Mouse (Mus musculus): Measurements from ENCODE around the gene Asic1.

Asic1 gene

DNA sequence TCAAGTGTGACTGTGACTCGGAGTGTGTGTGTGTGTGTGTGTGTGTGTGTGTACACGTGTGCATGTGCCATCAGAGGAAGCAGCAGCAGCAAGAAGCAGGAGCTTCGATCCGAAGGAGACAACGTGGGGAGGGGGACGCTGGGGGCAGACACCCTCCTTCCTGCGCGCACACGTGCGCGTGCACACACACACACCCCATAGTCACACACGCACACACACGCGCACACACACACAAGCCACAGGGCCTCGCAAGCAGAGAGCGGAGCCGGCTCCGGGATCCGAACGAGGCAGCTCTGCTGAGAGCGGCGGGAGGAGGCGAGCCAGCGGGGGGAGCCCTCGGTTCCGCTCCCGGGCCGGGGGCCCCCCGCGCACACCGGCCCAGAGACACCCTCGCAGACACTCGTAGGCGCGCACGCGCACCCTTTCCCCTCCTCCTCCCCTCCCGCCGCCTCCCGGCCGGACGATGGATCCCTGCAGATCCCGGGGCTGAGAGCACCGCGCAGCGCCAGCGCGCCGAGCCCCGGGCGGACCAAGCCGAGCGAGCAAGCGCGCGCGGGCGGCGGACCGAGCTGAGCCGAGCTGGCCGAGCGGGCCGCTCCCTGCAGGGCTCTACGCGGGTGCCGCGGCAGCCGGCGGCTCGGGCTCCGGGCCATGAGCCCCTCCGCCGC lies at the start of gene Asic1:
Gene Asic1, plus strand, starts transcription at position 215 of the 668 bp plus-strand sequence.
- in situ Hi-C loops (cut with MboI; ENCODE audit: low pct_unique_long_range_greater_than_20kb in 1 of 2, low sequenced_read_pairs in 2 of 2, unreplicated experiment in 1 of 2) = loop anchor here in 1 of 2 experiments (5.0 kb wide), 1 partner anchor 173 kb away; no protein-coding TSS in a partner anchor

DNA sequence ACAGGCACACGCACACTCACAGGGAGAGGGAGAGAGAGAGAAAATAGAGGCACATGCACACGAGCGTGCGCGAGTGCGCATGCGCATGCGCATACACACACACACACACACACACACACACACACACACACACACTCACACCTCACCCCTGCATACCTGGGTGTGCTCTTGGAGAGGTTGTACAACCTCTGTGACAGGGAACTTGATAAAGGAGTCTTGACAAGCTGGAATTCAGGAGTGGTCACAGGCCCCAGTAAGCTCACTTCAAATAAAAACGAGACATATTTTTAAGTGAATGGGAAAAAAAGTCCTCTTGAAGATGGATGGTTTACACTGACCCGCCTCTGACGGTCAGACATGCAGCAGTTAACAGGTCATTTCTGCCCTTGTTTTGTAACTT lies 48.1 kb upstream of the Asic1 start:
- in situ Hi-C loops (cut with MboI; ENCODE audit: low pct_unique_long_range_greater_than_20kb in 1 of 2, low sequenced_read_pairs in 2 of 2, unreplicated experiment in 1 of 2) = no loop called here

DNA sequence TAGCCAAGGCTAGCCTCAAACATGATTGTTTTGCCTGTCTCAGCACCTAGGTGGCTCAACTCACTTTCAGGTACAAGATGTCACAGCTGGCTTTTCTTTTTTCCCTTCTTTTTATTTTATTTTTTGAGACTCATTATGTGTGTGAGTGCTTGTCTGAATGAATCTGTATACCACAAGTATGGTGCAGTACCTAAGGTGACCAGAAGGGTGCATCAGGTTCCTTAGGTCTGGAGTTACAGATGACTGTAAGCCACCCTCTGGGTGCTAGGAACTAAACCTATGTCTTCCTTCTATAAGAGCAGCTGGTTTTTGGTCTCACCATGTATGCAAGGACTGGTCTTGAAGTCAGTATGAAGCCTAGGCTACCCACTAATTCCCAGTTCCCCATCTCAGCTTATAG lies 38.5 kb upstream of the Asic1 start:
- in situ Hi-C loops (cut with MboI; ENCODE audit: low pct_unique_long_range_greater_than_20kb in 1 of 2, low sequenced_read_pairs in 2 of 2, unreplicated experiment in 1 of 2) = no loop called here

DNA sequence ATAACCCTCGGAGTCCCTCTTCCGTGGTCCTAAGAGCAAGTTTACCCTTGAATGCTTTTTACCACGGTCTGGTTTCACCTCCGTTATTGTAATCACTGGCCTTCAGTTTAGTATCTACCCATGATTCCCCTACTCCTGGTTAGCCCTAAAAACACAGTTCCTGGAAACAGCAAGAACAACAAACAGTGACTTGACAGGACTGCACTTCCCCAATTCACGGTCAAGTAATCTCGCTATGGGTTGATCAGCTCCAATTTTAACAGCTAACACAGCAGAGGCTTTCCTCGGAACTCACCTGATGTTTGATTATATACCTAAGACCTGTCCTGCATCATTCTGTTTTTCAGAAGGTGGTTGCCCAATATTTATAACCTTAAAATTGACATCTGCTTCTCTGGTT lies 35.5 kb upstream of the Asic1 start:
- in situ Hi-C loops (cut with MboI; ENCODE audit: low pct_unique_long_range_greater_than_20kb in 1 of 2, low sequenced_read_pairs in 2 of 2, unreplicated experiment in 1 of 2) = no loop called here

DNA sequence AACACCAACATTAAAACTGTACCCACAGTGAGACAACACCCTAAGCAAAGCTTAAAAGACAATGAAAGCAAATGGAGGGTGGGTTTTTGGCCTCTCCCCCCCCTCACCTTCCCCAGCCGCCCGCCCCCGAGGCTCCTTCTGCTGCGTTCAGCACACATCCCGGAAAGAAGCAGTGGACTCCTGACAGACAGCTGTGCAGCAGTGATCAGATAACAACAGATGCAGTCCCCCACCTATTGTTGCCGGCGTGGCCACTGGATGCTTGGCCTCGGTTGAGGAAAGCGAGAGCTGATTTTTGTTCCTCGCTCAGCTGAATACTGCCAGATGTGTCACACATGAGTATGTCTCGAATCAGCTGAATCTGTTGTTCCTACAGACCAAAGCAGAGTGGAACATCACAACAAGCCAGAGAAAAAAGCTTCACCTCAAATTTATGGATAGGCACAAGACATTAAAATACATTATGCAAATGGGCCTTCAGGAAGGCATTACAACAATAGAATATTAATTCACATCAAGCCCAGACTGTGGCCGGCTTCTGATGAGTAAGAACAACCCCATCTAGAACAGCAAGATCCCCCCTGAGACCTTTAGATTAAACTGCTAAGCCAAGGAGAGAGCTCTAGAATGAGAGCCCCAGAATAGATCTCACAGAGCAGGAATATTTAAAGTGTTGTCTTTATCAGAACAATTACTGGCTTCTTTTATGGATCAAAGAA lies 32.6 kb upstream of the Asic1 start:
- in situ Hi-C loops (cut with MboI; ENCODE audit: low pct_unique_long_range_greater_than_20kb in 1 of 2, low sequenced_read_pairs in 2 of 2, unreplicated experiment in 1 of 2) = no loop called here

DNA sequence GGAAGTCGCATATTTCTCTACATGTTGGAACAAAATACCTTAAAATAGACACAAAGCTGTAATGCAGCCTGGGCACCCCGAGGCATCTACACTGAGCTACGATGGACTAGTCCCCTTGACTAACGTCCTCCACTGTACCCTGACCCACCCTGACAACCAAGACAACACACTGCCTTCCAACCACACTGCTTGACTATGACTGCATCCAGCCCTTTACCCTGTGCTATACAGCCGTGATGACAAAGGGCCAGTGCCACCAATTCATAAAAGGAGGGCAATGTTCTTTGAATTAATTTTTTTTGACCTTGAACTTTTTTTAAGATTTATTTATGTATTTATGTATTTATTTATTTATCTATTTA lies 32.1 kb upstream of the Asic1 start:
- in situ Hi-C loops (cut with MboI; ENCODE audit: low pct_unique_long_range_greater_than_20kb in 1 of 2, low sequenced_read_pairs in 2 of 2, unreplicated experiment in 1 of 2) = no loop called here

DNA sequence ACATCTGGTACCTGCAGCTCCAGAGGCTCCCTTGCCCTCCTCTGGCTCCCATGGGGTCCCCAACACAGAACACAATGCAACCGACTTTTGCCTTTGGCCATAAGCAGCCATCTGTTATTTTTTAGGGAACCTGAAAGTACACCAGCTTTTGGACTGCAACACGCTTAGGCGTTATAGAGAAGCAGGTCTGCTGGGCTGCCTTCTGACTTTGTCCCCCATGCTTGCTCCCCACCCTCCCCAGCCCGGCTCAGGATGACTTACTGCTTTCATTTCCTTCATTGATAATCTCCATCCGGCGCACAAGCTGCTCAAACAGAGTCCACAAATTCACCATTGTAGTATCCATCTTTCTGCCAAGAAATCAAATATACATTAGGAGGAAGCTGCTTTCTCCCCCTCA lies 27.5 kb upstream of the Asic1 start:
- in situ Hi-C loops (cut with MboI; ENCODE audit: low pct_unique_long_range_greater_than_20kb in 1 of 2, low sequenced_read_pairs in 2 of 2, unreplicated experiment in 1 of 2) = no loop called here

DNA sequence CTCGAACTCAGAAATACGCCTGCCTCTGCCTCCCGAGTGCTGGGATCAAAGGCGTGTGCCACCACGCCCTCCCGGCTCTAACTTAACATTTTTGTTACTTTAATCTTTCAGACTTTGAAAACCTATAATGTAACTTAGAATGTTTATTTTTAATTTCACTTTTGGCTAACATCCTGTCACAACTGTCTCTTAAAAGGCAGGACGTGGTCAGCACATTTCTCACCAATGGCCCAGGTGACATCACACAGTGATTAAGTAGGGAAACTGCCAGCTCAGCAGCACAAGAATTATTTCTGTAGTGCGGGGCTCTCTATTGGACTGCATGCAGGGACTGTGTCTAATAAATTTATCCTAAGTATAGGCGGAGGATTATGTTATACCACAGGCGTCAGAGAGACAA lies 26.3 kb upstream of the Asic1 start:
- in situ Hi-C loops (cut with MboI; ENCODE audit: low pct_unique_long_range_greater_than_20kb in 1 of 2, low sequenced_read_pairs in 2 of 2, unreplicated experiment in 1 of 2) = no loop called here

DNA sequence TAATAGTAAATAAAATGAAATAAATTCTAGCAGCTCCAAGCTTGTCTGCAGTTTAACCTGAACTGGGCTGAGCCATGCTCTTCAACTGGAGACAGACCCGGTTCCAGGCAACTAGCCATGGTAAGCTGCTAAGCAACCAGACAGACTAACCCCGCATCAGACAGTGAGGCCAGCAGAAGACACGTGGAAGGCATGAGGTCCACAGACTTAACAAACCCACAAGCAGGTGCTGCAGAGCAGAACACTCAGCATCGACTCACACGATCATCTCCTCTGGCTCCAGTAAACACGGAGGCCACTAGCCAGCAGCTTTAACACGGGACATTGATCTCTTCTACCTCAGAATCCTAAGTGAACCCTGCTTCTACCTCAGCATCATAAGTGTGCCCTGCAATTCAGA lies 25.4 kb upstream of the Asic1 start:
- in situ Hi-C loops (cut with MboI; ENCODE audit: low pct_unique_long_range_greater_than_20kb in 1 of 2, low sequenced_read_pairs in 2 of 2, unreplicated experiment in 1 of 2) = no loop called here

DNA sequence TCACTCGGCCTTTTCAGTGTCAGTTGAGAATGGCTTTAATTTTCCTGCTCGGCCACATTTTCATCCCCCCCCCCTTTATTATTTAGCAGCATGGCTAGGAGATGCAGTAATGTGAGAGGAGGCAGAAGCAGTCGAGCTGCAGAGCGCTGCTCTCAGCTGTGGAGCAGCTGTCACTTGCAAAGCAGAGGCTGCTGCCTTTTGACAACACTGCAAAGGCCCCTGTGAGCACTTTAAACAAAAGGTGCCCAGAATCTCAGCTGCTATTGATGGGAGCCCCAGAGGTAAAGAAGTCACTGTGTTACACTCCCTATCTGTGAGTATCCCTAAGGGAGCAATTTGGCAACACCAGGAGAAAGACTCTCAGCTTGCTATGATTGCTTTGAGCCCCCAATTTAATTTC lies 21.8 kb upstream of the Asic1 start:
- in situ Hi-C loops (cut with MboI; ENCODE audit: low pct_unique_long_range_greater_than_20kb in 1 of 2, low sequenced_read_pairs in 2 of 2, unreplicated experiment in 1 of 2) = no loop called here

DNA sequence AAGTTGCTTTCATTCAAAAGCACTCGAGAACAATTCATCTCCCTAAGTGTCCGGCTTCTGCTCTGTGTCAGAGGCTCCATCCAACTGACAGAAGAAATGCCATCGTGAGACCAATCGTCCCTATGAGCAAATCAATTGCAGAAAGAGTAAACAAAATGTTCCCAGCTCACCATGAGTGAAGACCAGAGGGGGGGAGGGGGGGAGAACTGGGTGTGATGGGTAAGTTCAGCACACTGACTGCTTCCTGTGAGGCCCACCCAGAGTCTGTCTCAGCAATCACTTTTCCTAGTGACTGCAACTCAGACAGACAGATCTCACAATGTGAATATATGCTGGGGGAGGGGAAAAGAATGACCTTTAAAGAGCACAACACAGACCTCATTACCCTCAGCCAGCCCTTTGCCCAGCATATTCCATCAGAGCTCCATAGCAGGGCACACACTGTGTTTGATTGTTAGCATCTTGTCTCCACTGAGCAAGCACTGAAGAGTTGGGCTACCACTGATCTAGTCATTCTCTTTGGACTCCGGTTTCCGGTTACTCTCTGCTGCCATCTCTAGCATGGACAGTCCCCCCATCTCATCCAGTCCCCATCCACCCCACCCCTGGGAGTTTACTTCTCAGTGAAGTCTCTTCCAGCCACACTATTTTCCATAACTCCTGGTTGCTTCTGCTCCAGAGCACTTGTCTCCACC lies 21.0 kb upstream of the Asic1 start:
- in situ Hi-C loops (cut with MboI; ENCODE audit: low pct_unique_long_range_greater_than_20kb in 1 of 2, low sequenced_read_pairs in 2 of 2, unreplicated experiment in 1 of 2) = no loop called here

DNA sequence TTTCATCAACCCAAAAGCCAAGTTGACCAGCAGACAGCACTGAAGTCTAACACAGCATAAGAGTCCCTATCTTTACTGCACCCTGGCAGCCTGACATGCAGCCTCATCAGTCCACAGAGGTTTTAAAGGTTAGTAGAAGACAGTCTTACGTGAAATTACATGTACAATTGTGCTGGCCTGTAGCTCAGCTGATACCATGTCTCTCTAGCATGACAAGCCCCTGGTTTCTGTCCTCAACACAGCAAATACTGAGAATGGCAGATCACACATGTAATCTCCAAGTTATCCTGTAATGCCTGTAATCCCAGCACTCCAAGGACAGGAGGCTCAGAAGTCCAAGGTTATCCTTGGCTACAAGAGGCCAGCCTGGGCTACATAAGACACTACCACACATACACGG lies 19.9 kb upstream of the Asic1 start:
- in situ Hi-C loops (cut with MboI; ENCODE audit: low pct_unique_long_range_greater_than_20kb in 1 of 2, low sequenced_read_pairs in 2 of 2, unreplicated experiment in 1 of 2) = no loop called here

DNA sequence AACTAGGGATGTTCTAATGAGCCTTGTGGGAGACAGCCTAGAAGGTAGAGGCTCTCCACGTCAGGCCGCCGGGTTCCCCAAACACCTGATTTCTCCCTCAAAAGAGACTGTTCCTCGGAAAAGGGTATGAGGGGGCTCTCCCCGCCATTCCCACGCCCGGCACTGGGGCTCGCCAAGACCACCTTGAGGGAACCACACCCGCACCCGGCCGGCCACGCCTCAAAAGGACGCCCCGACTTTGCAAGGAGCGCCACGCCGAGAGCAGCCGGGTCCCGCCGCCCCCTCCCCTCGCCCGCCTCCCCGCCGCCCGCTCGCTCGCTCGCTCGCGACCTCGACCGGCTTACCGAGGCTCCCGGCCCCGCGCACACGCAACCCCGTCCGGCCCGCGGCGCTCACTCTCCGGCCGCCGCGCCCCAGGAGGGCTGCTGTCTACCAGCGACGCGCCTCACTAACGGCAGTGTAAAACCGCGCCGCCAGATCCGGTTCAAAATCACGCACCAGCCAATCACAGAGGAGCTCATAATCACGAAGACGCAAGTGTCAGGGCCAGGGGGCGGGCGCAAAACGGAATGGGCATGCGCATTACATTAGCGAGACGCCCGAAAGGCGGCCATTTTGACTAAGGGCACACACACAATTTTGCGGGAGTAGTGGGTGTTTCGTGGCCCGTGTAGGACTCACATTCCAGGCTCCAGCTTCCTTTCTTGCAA lies 18.9 kb upstream of the Asic1 start, which contains the start of gene Racgap1:
Gene Racgap1, minus strand, starts transcription at position 494 of the 710 bp plus-strand sequence.
- in situ Hi-C loops (cut with MboI; ENCODE audit: low pct_unique_long_range_greater_than_20kb in 1 of 2, low sequenced_read_pairs in 2 of 2, unreplicated experiment in 1 of 2) = no loop called here

DNA sequence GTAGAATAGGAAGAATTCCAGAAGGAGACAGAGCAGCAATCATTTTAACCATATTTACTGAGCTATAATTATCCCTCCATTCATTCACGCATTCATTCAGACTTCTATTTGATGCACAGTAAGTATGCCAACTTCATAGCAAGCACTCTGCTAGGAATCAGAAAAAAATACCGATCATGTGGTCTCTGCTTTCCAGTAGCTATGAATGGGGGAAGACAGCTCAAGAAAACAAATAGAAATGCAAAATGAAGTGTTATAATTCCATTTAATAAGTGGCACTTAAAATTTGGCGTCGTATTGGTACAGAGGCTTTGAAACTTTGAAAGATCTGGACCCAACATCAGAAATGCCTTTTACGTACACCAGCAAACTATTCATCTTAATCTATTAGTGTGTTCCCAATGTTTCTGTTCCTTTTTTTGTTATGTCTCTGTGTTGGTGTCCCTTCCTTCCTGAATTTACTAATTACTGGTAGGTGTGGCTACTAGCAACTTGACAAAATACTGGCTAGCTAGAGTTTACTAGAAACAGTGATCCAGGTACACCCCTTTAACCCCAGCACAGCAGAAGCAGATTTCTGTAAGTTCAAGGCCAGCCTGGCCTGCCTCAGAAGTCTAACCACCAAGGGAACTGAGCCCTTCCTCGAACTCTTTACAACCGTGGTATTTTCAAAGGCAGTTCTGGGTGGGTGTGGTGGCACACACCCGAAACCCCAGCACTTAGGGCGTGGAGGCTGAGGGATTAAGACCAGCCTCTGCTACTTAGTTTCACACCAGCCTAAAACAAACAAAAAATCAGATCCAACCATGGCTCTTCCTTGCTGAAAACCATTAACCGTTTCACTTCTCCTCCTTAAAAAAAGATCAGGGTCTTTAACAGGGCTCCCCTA lies 17.9 kb upstream of the Asic1 start:
- in situ Hi-C loops (cut with MboI; ENCODE audit: low pct_unique_long_range_greater_than_20kb in 1 of 2, low sequenced_read_pairs in 2 of 2, unreplicated experiment in 1 of 2) = no loop called here

DNA sequence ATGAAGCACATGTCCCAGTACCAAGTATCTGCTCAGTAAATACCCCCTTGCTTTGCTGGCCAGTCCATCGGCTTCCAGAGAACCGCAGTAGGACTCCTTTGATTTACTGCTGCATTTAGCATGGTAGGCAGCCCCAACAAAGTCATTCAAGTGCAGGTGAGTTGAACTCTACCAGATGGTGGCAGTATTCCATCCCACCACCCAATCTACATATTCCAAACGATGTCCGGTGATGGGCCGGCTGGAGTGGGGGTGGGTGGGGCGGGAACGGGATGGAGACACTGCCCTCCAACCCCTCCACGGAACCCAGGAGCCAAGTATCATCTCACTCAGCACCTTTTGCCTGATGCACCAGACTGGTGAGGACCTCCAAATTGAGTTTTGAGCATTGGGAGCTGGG lies 16.9 kb upstream of the Asic1 start:
- in situ Hi-C loops (cut with MboI; ENCODE audit: low pct_unique_long_range_greater_than_20kb in 1 of 2, low sequenced_read_pairs in 2 of 2, unreplicated experiment in 1 of 2) = no loop called here

DNA sequence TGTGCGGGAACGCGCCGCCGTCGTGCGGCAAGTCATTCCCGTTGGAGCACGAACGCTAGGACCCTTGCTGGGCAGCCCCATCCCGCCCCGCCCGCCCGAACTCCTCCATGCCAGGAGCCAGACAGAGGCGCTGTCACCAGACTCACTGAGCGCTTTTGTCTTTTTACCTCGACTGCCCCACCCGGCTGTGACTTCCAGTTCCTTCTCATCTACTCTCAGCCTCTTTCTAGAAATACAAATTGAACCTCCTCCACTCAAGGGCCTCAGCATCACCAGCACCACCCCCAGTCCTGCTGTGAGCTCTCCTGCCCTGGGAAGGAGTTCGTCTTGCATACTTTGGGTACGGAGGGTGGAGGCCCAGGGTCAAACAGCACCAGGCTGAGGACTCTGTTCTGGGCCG lies 16.3 kb upstream of the Asic1 start:
- in situ Hi-C loops (cut with MboI; ENCODE audit: low pct_unique_long_range_greater_than_20kb in 1 of 2, low sequenced_read_pairs in 2 of 2, unreplicated experiment in 1 of 2) = no loop called here

DNA sequence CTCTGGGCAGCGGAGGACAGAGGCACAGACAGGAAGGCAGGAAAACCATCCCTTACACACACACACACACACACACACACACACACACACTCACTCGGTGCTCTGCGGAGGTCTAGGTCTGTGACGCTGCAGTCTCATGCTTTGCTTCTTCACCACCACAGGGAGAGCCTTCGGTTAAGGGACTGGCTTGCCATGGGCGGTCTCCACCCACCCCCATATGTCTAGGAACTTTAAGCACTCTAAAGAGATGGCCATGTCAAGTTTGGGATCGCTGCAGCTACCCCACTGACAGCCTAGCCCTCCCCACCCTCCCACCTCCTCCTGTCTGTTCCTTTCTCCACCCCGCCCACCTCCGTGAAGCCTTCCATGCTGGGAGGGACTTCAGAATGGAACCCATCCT lies 14.2 kb upstream of the Asic1 start:
- in situ Hi-C loops (cut with MboI; ENCODE audit: low pct_unique_long_range_greater_than_20kb in 1 of 2, low sequenced_read_pairs in 2 of 2, unreplicated experiment in 1 of 2) = no loop called here

DNA sequence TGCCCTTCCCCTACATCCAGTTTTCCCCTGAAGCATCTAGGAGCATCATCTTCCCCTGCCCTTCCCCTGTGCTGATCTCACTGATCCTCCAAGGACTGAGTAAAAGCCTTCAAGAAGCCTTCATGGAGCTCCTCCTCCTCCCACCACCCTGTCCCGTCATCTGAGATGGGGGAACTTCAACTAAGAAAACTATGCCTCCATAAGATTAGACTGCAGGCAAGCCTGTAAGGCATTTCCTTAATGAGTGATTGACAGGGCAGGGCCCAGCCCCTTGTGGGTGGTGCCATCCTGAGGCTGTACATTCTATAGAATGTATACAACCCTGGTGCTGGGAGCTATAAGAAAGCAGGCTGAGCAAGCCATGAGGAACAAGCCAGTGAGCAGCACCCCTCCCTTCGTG lies 11.7 kb upstream of the Asic1 start:
- in situ Hi-C loops (cut with MboI; ENCODE audit: low pct_unique_long_range_greater_than_20kb in 1 of 2, low sequenced_read_pairs in 2 of 2, unreplicated experiment in 1 of 2) = no loop called here

All from mouse embryonic stem cell (cell line).